Mouse (Mus musculus): ENCODE results near the gene 2210016L21Rik. TPM values are rescaled to one million over a fixed set of nuclear protein-coding genes. Genes with fewer than 3 reads are reported as not detected.

Gene 2210016L21Rik
- total RNA-seq, 1 experiment from 2014 or later, result 15.2 TPM

Other genes starting within 250 kb of the 2210016L21Rik start
- gene Tchp, start 234.4 kb upstream of the 2210016L21Rik start, total RNA-seq (2017), result 16.3 and 21.2 TPM in 2 replicates
- 480 and 493 TPM in 2 replicates for gene Ankrd13a, start 167.5 kb upstream of the 2210016L21Rik start, total RNA-seq (2017)
- gene Git2, start 166.6 kb upstream of the 2210016L21Rik start, total RNA-seq (2017), result 120 and 128 TPM in 2 replicates
- 62.8 and 67.2 TPM in 2 replicates for gene 1500011B03Rik, start 118.7 kb upstream of the 2210016L21Rik start, total RNA-seq (2017)
- gene 4930519G04Rik, start 88.5 kb upstream of the 2210016L21Rik start, total RNA-seq (2017), result 0.65 TPM in 1 of 2 replicates, not detected in the other
- gene Gm9936, start 83.5 kb upstream of the 2210016L21Rik start, total RNA-seq (2017), result not detected in 2 replicates
- 52.4 and 61.4 TPM in 2 replicates for gene Oasl2, start 45.2 kb upstream of the 2210016L21Rik start, total RNA-seq (2017)
- 3.4 and 5.5 TPM in 2 replicates for gene Oasl1, start 18.9 kb upstream of the 2210016L21Rik start, total RNA-seq (2017)
- gene Hnf1a, start 28.9 kb downstream of the 2210016L21Rik start, total RNA-seq (2017), result not detected in 2 replicates
- gene Sppl3, start 69.0 kb downstream of the 2210016L21Rik start, total RNA-seq (2017), result 25.6 and 32.0 TPM in 2 replicates
- 0.50 TPM in 1 of 2 replicates, not detected in the other for gene Gm10401, start 156.1 kb downstream of the 2210016L21Rik start, total RNA-seq (2017)
- gene Acads, start 177.2 kb downstream of the 2210016L21Rik start, total RNA-seq (2017), result 15.9 and 18.0 TPM in 2 replicates
- gene Unc119b, start 192.8 kb downstream of the 2210016L21Rik start, total RNA-seq (2017), result 12.8 and 14.2 TPM in 2 replicates
- 225 and 241 TPM in 2 replicates for gene Mlec, start 216.0 kb downstream of the 2210016L21Rik start, total RNA-seq (2017)

Measured in hematopoietic stem cell, adult 5-6 weeks (primary cell).